Mouse (Mus musculus): ENCODE measurements at regions not wholly inside any gene's neighbourhood (a gene's known extent, or its start where the extent isn't known, plus 50 kb on each side); places are given as distances from the start of the nearest gene placed in this dataset.

DNA sequence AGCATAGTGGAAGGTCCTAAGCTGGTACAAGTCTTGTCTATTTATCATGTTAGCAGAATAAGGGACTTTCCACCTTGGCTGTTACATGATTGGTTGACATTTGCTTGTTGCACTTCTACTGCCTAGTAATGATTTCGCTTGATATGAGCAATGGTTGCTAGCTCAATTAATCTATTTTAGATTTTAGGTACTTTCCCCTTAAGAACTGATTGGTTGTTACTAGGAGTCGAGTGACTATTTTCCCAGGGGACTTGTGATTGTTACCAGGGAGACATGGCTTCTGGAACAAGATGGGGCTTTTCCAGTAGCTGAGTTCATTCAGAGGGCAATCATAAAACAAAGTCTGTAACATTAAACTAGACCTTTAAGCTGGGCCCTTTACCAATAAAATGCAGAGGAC, 100.9 kb downstream of the Nup35 start:
- POLR2A ChIA-PET, result no interaction called here
- CTCF ChIA-PET, result no interaction called here

DNA sequence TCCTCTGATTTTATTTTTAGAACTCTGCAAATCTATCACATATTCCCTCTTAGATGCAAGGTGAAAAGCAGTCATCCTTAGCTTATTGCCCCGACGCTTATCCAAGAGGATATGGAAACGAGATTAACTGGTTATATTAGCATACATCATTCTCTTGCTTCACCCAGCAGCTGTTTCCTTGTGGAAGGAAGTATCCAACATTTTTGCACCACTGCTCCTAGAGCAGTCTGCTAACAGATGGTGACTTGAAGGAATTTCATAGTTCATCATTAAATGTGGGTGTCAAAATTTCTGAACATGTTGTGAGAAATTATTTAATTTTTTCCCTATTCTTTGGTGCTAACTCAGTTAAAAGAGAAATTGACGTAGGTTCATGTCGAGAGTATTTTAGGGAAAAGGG, 107.0 kb downstream of the Nup35 start:
- POLR2A ChIA-PET, result no interaction called here
- CTCF ChIA-PET, result no interaction called here

DNA sequence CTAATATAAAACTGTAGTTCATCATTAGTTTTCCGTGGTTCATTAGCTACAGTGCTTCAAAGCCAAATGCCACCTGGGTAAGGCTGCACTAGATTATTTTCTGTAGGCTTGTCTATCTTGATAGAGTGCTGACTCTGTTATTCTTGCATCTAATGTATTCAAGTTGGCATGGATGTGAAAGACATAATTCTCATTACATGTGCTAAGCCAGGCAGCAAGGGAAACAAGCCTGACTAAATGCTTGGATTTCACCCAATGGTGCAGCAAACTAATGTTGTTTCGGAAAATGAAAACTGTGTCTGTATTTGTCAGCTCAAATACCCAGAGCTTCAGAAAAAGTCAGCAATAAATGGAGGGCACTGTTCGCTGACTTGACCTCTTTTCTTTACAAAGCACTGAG, 114.3 kb downstream of the Nup35 start:
- POLR2A ChIA-PET, result no interaction called here
- CTCF ChIA-PET, result no interaction called here

DNA sequence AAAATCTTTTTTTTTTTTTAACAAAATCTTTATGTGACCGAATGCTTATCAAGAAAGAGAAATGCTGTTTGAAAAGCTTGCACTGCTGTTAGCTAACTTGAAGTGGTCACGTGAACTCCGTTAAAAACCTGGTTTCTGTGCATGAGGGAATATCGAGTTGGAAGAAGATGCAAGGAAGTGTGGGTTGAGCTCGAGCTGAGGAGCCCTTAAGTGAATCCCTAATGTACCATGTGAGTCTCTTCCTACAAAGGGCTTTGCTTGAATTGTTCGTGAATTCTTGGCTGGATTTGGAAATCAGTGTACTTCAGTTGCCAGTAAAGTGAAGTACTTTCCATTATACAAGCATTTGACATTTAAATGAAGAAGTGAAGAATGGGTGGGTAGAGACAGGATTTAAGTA, 129.7 kb downstream of the Nup35 start:
- ChIA-PET POLR2A (no interaction called here), CTCF (no interaction called here)

DNA sequence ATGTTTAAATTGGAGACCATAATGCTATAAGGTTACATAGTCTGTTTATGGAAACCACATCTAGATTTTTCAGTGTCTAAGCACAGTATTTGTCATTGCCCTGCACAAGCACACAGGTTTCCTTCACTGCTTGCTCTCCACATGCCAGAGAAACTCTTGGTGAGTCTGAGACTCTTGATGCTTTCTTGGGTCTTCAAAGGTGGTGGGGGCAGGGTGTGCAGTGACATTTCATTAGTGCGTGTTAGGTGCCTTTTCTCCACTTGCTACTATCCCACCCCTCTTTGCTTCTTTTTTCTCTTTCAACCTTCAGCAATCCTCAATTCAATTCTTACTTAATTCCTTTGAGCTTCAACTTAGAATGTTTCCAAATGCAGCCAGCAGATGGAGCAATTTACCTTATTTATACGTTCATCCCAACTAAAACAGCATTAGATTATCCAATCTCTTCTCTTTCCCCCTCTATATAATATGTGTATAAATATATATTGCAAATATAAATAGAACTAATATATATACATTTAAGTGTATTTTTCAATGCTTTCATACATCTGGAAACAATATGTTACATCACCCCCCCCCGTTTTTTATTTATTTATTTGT, 145.1 kb downstream of the Nup35 start:
- POLR2A ChIA-PET, result no interaction called here
- CTCF ChIA-PET, result interaction anchor here (0.6 to 1.0 kb wide), 7 partner anchors 10 to 1110 kb away, joined by 3 to 12 read pairs (median 4); no protein-coding TSS in a partner anchor

DNA sequence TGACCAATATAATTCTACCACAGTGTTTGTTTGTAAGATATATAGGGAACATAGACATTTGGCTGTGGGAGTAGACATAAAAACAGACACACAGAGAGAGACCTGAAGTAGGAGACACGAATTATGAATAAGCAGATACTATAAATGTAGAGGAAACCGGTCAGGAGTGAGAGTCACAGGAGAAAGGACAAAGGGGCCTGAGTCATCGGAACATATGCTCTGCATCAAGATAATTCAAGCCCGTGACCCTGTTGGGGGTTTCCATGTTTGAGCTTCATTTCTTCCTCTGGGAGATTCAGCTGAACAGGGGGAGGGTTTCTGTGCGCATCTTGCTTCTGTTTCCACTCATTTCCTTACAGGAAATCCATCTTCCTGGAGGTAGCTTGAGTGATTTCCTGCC, 154.1 kb downstream of the Nup35 start:
- ChIA-PET CTCF (no interaction called here), POLR2A (no interaction called here)

DNA sequence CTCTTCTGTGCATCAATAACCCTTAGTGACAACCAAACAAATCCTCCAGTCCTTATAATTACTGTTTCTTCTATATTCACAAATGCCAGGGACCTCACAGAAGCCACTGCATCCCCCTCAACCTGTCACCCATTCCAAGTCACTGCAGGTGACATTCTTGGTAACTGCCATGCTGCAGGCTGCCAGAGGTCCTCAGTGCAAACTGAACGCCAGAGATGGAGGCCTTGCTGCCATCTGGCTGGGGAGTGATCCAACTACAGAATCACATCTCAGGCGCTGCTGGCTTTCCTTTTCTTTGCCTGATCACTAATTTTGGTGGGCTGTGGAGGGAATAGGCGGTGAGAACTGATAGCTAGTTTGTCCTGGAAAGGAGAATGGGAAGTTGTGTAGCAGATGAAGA, 155.4 kb downstream of the Nup35 start:
- POLR2A ChIA-PET, result no interaction called here
- CTCF ChIA-PET, result no interaction called here

DNA sequence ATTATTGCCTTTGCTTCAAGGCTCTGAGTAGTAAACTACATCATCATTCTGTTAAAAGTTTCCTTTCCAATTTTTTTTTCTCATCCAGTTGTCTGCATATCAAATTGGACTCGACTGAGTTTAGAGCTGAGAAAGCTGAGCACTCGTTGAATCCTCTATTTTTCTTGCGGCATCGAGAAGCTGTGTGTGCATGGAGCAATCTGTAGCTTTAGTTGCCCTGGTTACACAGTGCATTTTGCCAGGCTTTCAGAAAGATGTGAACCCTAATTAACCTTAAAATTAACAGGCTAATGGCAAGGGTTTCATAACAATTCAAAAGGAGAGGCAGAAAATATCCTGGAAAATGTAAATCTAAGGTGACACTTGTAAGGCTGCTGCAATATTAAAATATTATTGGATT, 169.3 kb downstream of the Nup35 start:
- ChIA-PET POLR2A (interaction anchor here in 1 of 4 experiments (0.7 kb wide), 1 partner anchor 152 kb away, joined by 6 read pairs; no protein-coding TSS in a partner anchor), CTCF (no interaction called here)

DNA sequence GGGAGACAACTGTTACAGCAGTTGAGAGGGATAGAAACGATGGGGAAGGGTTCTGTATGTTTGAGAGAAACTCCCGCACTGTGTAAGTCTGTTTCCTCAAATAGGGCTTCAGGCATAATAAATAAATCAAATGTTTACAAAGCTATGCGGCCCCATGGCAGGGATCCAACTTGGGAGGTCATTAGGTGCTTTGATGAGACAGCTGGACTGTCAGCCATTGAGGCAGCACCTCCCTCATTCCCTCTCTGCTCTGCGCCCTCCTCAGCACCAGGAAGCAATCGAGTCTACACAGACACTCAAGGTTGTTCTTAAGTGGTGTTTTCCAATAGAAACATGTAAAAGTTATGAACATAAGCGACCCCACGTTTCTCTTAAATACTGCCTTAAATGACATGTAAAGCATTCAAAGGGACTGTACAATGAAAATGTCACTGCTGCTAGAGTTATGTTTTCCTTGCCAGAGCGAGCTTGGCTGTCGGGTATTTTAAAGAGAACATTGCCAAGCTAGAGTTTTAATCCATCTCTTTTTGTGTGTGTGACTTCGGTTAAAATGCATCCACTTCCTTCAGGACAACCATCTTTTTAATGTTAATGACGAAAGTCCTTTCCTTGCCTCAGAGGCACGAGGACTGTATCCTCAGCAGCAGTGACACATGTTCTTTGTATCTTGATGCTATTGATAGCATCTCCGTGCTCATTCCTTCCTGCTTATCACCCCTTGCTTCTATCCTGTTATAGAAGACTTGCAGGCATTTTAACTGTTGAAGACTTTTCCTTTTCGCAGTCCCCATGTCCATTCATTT, 176.5 kb downstream of the Nup35 start:
- CTCF ChIA-PET, result no interaction called here
- POLR2A ChIA-PET, result interaction anchor here in 1 of 4 experiments (0.8 kb wide), 1 partner anchor 10 kb away, joined by 3 read pairs; no protein-coding TSS in a partner anchor

DNA sequence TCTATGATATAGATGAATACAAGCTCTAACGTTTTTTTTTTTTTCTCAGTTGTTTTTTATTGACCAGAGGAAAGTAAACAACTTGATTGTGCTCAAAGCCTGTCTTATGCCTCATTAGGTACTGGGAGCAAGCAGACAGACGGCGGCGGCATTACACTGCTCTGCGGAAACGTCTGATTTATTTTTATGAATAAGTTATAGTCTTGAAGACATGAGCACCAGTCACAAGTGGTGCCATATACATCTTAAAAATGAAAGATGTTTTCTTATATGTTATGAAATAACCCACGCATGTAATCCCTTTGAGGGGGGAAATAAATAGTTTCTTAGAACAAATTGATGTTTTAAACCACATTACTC, 177.1 kb downstream of the Nup35 start:
- POLR2A ChIA-PET, result interaction anchor here in 1 of 4 experiments (0.8 kb wide), 1 partner anchor 9 kb away, joined by 3 read pairs; no protein-coding TSS in a partner anchor
- CTCF ChIA-PET, result no interaction called here

DNA sequence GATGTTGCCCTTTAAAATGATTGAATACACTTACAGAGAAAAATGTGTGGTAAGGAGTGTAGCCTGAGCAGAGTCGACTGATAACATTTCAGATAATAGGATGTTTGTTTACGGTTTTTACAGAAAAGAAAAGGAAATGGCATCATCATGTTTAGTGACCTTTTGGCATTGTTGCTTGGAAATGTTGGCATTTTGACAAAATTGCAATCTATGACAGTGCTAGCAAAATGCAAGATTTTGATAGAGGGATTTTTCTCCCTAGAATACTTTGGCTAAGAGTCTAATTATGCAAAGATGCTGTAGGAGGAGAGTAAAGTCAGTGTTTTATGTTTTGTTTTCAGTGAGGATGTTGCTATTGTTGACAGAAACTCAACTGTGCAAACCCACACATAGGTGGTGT, 202.2 kb downstream of the Nup35 start:
- ChIA-PET CTCF (no interaction called here), POLR2A (interaction anchor here in 1 of 4 experiments (0.8 kb wide), 1 partner anchor 1709 kb away, joined by 3 read pairs; no protein-coding TSS in a partner anchor)

DNA sequence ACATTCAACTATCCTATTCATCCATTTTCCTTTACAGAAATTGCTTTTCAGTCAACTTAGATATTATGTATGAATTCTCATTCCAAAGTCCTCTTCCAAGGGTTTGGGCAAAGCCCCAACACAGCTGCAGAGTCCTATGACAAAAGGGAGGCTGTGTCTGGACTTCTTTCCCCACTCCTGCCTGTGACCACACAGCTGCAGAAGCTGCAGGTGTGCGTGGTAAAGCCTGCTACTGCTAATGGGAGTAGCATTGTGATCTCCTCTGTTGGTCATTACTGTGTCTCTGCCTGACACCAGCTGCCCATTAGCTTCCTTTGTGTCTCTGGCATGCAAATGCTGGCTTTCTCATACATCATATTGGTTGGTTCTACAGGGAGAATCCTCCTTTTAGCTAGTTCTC, 234.0 kb downstream of the Nup35 start:
- CTCF ChIA-PET, result no interaction called here

DNA sequence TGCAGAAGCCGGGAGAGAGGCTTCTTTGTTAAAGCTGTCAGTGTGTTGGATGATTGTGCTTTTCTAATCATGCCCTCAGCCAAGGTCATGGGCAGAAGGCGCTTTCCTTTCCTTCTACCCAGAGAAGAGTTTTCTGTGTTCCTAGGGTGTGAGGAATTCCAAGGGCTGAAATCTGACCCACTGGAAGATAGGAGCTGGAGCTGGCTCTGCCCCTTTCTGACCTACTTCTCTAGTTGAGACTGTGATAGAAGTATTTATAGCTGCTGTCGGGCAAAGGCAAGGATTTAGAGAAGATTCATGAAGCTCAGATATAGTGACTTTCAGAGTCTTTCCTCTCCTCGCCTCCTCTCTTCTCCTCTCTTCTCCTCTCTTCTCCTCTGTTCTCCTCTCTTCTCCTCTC, 238.2 kb downstream of the Nup35 start:
- POLR2A ChIA-PET, result no interaction called here
- CTCF ChIA-PET, result no interaction called here

More for the DNA sequence above, 234.0 kb downstream of the Nup35 start:
- POLR2A ChIA-PET, result no interaction called here

DNA sequence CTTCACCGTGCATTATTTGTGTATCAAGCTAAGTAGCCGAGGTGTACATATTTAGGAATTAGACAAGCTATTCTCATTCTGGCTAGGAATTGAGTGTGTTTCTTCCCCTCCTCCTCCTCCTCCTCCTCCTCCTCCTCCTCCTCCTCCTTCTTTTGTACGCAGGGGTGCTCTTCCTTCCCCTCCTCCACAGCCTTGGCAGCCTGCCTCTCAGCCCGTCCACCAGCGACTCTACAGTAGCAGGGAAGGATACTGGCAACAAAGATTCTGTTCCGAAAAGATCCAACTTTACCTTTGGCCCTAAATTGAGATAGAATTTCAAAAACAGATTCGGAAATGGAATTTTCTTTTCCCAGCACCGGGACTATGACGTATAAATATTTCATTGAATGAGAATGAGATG, 253.0 kb downstream of the Nup35 start:
- ChIA-PET CTCF (no interaction called here), POLR2A (no interaction called here)

DNA sequence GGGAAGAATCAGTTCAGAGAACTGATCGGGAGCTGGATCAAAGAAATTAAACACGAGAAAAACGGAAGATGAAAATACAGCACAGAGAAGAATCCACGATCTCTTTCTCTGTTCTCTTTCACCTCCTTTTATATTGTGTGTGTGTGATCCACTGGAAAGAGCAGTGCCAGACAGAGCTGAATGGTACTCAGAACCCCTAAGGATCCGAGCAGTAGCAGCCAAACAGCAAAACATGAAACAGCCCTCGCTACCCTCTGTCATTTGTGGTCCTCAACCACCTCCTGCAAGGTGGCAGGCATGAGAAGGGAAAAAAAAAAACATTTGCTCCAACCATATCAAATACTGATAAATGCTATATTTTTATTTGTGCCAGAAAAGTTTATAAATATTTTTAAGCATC, 253.4 kb downstream of the Nup35 start:
- CTCF ChIA-PET, result no interaction called here
- POLR2A ChIA-PET, result no interaction called here

DNA sequence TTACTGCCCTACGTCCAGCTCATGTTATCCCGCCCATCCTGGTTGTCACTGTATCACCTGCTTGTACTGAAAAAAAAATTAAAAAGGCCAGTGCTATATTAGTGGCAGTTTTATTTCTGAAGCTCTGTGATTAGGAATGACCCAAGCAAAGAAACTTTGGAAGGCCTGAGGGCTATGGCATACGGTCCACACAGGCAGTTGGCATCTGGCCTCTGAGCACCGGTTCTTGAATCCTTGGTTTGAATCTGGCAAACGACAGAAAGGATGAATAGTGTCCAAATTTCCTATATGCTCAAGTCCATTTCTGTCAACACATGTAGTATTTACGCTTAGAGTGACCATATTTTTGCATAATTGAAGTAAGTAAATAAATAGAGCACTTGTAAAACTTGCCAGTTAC, 254.3 kb downstream of the Nup35 start:
- ChIA-PET POLR2A (no interaction called here), CTCF (no interaction called here)

DNA sequence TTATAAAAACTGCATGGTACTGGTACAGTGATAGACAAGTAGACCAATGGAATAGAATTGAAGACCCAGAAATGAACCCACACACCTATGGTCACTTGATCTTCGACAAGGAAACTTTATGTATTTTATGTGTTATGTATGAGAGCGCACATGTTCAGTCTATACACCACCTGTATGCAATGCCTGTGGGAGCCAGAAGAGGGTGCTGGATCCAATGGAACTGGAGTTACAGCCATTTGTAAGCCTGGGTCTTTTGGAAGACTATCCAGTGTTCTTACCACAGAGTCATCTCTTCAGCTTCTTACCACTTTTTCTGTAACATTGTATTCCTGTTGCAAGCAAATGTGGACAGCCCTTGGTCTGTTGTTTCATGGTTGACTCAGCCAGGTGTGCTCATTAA, 261.4 kb downstream of the Nup35 start:
- CTCF ChIA-PET, result interaction anchor here in 1 of 4 experiments (0.8 kb wide), 1 partner anchor 21 kb away, joined by 3 read pairs; no protein-coding TSS in a partner anchor
- POLR2A ChIA-PET, result no interaction called here

DNA sequence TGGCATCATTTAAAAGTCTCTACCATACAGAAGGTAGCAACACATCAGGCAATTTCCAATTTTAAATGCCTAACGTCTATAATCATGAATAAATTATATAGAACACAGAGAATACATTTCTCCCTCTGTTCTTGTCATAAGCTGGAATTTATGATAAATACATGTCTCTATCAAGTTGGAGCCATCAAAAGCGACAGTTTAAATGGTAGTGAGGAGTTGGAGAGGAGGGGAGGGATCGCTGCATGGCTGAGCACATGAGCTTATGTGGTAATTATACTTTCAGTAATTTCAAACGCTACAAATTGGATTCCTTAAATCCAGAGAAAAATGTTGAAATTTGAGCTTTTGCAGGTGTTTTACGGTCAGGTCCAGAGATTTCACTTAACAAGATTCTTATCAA, 267.2 kb downstream of the Nup35 start:
- CTCF ChIA-PET, result no interaction called here

DNA sequence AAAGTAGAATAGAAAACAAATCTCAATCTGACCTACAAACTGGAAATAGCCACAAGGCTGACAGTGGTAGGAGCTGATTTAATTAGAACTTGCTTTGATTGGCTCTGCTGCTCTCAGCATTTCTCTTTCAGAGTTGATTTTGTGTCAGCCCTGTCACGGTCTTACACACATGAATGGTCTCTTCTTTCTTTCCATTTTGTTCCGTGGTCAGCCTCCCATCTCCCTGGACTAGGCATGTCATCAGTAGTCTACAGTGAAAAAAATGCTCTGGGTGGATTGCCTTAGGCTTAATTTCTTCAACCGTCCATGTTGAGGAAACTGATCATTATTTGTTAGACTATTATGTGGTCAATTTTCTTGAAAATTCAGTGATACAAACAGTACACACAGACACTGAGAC, 285.0 kb downstream of the Nup35 start:
- CTCF ChIA-PET, result no interaction called here
- POLR2A ChIA-PET, result no interaction called here

More for the DNA sequence above, 267.2 kb downstream of the Nup35 start:
- POLR2A ChIA-PET, result no interaction called here

DNA sequence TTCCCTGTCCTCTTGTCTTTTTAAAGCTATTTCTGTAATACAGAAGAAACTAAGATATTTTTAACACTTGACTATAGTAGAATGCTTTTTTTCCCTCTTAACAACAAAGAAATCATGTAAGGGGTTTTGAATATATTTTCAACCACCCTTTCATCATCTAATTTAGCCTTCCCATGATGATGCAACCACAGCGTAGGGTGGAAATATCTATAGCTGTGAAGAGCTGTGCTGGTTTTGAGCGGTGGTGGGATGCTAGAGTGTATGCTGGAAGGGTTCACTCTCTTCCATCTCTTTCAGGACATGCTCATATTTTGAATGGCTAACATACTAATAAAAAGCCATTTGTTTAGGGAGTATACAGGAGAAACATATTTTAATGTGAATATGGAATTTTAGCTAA, 296.4 kb downstream of the Nup35 start:
- POLR2A ChIA-PET, result no interaction called here

DNA sequence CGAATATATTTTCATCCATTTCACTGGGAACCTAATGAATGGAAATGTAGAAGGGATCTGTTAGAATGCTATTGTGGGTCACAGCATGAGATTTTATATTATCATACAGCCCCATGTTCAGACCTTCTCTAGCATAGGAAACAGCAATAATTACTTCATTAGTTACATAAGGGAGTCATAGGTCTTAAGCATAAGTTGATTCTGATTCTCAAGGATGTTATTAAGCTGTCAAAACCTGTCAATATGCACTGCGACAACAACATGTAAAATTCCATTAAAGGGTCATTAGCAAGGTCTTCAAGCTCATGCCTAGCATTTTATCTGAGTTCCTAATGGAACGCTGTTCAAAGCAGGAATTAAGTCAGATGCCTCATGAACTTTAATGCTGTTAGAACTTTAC, 328.5 kb downstream of the Nup35 start:
- POLR2A ChIA-PET, result no interaction called here
- CTCF ChIA-PET, result no interaction called here

More for the DNA sequence above, 296.4 kb downstream of the Nup35 start:
- CTCF ChIA-PET, result no interaction called here

DNA sequence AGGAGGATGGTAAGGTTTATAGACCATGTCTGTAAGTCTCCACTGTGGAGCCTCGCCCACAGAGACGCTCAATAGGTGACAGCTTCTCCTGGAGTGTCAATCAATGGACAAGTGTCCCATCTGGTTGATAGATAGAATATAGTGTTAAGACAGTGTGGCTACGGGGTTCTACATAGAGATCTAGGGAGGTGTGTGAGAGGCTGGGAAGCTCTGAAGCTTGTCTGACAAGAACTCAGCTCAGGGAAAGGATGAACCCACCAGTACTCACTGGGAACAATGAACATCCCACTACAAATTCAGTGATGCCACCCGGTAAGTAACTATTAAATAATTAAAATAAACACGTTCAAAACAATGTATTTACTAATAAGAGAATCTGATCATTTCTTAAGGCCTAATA, 349.7 kb downstream of the Nup35 start:
- ChIA-PET CTCF (no interaction called here), POLR2A (no interaction called here)
